Mouse (Mus musculus): ENCODE data around the gene Phox2b. TPM values are rescaled to one million over a fixed set of nuclear protein-coding genes. Genes with fewer than 3 reads are reported as not detected.

The Phox2b gene
- 0.25 and 0.43 TPM in 2 replicates for polyA plus RNA-seq (2014; fragmentation: Nextera tagmentation; extraction: Ambion mirVana)

- Histone ChIP-seq H3K9me3 (replicated peaks; ENCODE audit: control insufficient read depth, low read length) (no peaks in the 10 kb centered on the region), H3K9ac (ENCODE audit: low read depth, low read length) (no peak within 1 kb of the TSS), H3K27me3 (ENCODE audit: control insufficient read depth, insufficient read depth, low read length) (peaks cover 94% of the 10 kb centered on the region), H3K4me2 (no peak within 1 kb of the TSS), H3K36me3 (ENCODE audit: control insufficient read depth, insufficient read depth, low read length) (no peaks in the 10 kb centered on the region), H3K4me1 (ENCODE audit: control insufficient read depth, insufficient read depth, low read length) (peaks cover 9% of the 10 kb centered on the region), H3K27ac (ENCODE audit: low read depth, low read length) (no peak within 1 kb of the TSS), H3K4me3 (ENCODE audit: low read depth, low read length) (no peak within 1 kb of the TSS)
- ATAC-seq (replicated peaks; ENCODE audit: insufficient number of reproducible peaks, low FRiP score, low TSS enrichment) = no peak
- WGBS (ENCODE audit: insufficient replicate concordance) = 1% methylated on average over 16 of the region's 16 CpGs
These were observed at the start of gene Phox2b for GRCm38 (mm10) chr5:67098733-67099323. Gene Phox2b, minus strand, starts transcription at chr5:67099301.

DNA sequence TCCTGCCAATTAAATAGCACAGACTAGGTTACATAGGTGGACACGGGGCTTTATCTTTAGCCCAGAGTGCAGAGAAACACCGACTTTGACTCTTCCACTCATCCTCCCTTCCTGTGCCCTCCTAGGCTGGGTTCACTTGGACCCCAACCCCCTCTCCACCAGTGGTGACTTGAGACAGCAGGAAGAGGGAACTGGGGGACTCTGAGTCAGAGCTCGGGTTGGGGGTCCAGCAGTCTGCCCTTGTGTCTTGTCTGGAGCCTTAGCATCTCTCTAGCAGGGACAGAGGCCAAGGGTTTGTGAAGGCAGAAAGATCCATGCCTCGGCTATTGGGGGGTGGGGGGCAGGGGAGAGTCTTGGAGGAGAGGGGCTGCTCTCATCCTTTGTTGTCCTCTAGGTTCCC lies 43.5 kb upstream of the Phox2b start:
- no peaks in the 10 kb centered on the region for H3K27me3 ChIP-seq (ENCODE audit: control insufficient read depth, insufficient read depth, low read length)
- H3K4me2 ChIP-seq = no peak overlapping the region
- H3K9ac ChIP-seq (ENCODE audit: low read depth, low read length) = no peak overlapping the region
- 59% methylated on average over 4 of the region's 4 CpGs for WGBS (ENCODE audit: insufficient replicate concordance)
- ATAC-seq (replicated peaks; ENCODE audit: insufficient number of reproducible peaks, low FRiP score, low TSS enrichment) = no peak
- H3K9me3 ChIP-seq (replicated peaks; ENCODE audit: control insufficient read depth, low read length) = no peaks in the 10 kb centered on the region
- H3K4me1 ChIP-seq (ENCODE audit: control insufficient read depth, insufficient read depth, low read length) = no peaks in the 10 kb centered on the region
- H3K36me3 ChIP-seq (ENCODE audit: control insufficient read depth, insufficient read depth, low read length) = no peaks in the 10 kb centered on the region
- H3K27ac ChIP-seq (ENCODE audit: low read depth, low read length) = no peak overlapping the region
- no peak overlapping the region for H3K4me3 ChIP-seq (ENCODE audit: low read depth, low read length)

GRCm38 (mm10) chr5:67139052-67140015 lies 40.2 kb upstream of the Phox2b start:
- Histone ChIP-seq H3K9ac (ENCODE audit: low read depth, low read length) (no peak overlapping the region), H3K27ac (ENCODE audit: low read depth, low read length) (no peak overlapping the region), H3K4me1 (ENCODE audit: control insufficient read depth, insufficient read depth, low read length) (no peaks in the 10 kb centered on the region), H3K27me3 (ENCODE audit: control insufficient read depth, insufficient read depth, low read length) (no peaks in the 10 kb centered on the region), H3K36me3 (ENCODE audit: control insufficient read depth, insufficient read depth, low read length) (no peaks in the 10 kb centered on the region), H3K9me3 (replicated peaks; ENCODE audit: control insufficient read depth, low read length) (no peaks in the 10 kb centered on the region), H3K4me3 (ENCODE audit: low read depth, low read length) (no peak overlapping the region), H3K4me2 (no peak overlapping the region)
- 58% methylated on average over 25 of the region's 25 CpGs for WGBS (ENCODE audit: insufficient replicate concordance)
- no peak for ATAC-seq (replicated peaks; ENCODE audit: insufficient number of reproducible peaks, low FRiP score, low TSS enrichment)

DNA sequence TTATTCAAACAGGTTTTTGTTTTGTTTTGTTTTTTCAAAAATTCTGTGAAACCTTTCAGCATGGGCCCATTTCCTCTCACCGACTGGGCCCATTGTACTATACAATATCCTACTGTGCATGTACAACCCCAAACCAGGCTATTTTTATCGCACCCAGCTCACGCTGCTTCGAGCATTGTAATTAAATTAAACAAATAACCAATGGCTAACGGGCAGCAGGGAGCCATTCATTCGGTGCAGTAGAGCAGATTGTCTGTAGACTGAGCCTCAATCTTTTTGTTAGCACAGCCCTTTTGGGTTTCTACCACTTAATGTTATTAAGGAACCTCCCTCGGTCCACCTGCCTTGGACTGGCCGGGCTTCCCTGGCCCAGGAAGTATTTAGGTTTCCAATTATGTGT lies 39.5 kb upstream of the Phox2b start:
- Histone ChIP-seq H3K36me3 (ENCODE audit: control insufficient read depth, insufficient read depth, low read length) (no peaks in the 10 kb centered on the region), H3K27ac (ENCODE audit: low read depth, low read length) (no peak overlapping the region), H3K4me3 (ENCODE audit: low read depth, low read length) (no peak overlapping the region), H3K4me1 (ENCODE audit: control insufficient read depth, insufficient read depth, low read length) (no peaks in the 10 kb centered on the region), H3K9ac (ENCODE audit: low read depth, low read length) (no peak overlapping the region), H3K9me3 (replicated peaks; ENCODE audit: control insufficient read depth, low read length) (no peaks in the 10 kb centered on the region), H3K27me3 (ENCODE audit: control insufficient read depth, insufficient read depth, low read length) (no peaks in the 10 kb centered on the region), H3K4me2 (no peak overlapping the region)
- 59% methylated on average over 8 of the region's 8 CpGs for WGBS (ENCODE audit: insufficient replicate concordance)
- no peak for ATAC-seq (replicated peaks; ENCODE audit: insufficient number of reproducible peaks, low FRiP score, low TSS enrichment)

- H3K4me2 ChIP-seq = no peak overlapping the region
- H3K4me3 ChIP-seq (ENCODE audit: low read depth, low read length) = no peak overlapping the region
- no peaks in the 10 kb centered on the region for H3K27me3 ChIP-seq (ENCODE audit: control insufficient read depth, insufficient read depth, low read length)
- no peaks in the 10 kb centered on the region for H3K36me3 ChIP-seq (ENCODE audit: control insufficient read depth, insufficient read depth, low read length)
- WGBS (ENCODE audit: insufficient replicate concordance) = 50% methylated on average over 6 of the region's 6 CpGs
- ATAC-seq (replicated peaks; ENCODE audit: insufficient number of reproducible peaks, low FRiP score, low TSS enrichment) = no peak
- no peak overlapping the region for H3K27ac ChIP-seq (ENCODE audit: low read depth, low read length)
- H3K9ac ChIP-seq (ENCODE audit: low read depth, low read length) = no peak overlapping the region
- H3K4me1 ChIP-seq (ENCODE audit: control insufficient read depth, insufficient read depth, low read length) = no peaks in the 10 kb centered on the region
- no peaks in the 10 kb centered on the region for H3K9me3 ChIP-seq (replicated peaks; ENCODE audit: control insufficient read depth, low read length)
These were observed 35.6 kb upstream of the Phox2b start for GRCm38 (mm10) chr5:67134698-67135097.

- H3K27me3 ChIP-seq (ENCODE audit: control insufficient read depth, insufficient read depth, low read length) = no peaks in the 10 kb centered on the region
- no peak overlapping the region for H3K27ac ChIP-seq (ENCODE audit: low read depth, low read length)
- H3K36me3 ChIP-seq (ENCODE audit: control insufficient read depth, insufficient read depth, low read length) = no peaks in the 10 kb centered on the region
- no peak overlapping the region for H3K9ac ChIP-seq (ENCODE audit: low read depth, low read length)
- H3K4me1 ChIP-seq (ENCODE audit: control insufficient read depth, insufficient read depth, low read length) = no peaks in the 10 kb centered on the region
- WGBS (ENCODE audit: insufficient replicate concordance) = 70% methylated on average over 2 of the region's 2 CpGs
- no peaks in the 10 kb centered on the region for H3K9me3 ChIP-seq (replicated peaks; ENCODE audit: control insufficient read depth, low read length)
- no peak overlapping the region for H3K4me2 ChIP-seq
- H3K4me3 ChIP-seq (ENCODE audit: low read depth, low read length) = no peak overlapping the region
- ATAC-seq (replicated peaks; ENCODE audit: insufficient number of reproducible peaks, low FRiP score, low TSS enrichment) = no peak
These were observed 32.6 kb upstream of the Phox2b start for GRCm38 (mm10) chr5:67131671-67132070.

DNA sequence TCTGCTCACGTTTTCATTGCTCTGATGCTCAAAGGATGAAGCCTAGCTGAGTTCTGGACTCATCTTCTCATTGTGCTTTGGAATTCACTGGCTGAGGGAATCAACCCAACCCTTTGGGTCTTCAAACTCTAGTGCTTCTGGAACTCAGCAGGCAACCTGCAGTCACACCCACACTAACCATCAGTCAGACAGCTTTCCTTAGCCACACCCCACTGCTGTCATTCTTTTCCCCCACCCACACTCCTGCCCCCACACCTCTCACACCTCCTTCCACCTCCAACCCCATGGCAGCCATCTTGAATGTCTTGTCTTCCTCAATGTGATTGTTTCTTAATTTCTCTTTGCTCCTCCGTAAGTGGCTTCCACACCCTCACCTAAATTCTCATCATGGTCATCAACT lies 7.2 kb upstream of the Phox2b start:
- no peaks in the 10 kb centered on the region for H3K9me3 ChIP-seq (replicated peaks; ENCODE audit: control insufficient read depth, low read length)
- H3K27me3 ChIP-seq (ENCODE audit: control insufficient read depth, insufficient read depth, low read length) = peaks cover 43% of the 10 kb centered on the region
- H3K36me3 ChIP-seq (ENCODE audit: control insufficient read depth, insufficient read depth, low read length) = no peaks in the 10 kb centered on the region
- 78% methylated on average over 2 of the region's 2 CpGs for WGBS (ENCODE audit: insufficient replicate concordance)
- no peak overlapping the region for H3K4me2 ChIP-seq
- H3K4me3 ChIP-seq (ENCODE audit: low read depth, low read length) = no peak overlapping the region
- no peaks in the 10 kb centered on the region for H3K4me1 ChIP-seq (ENCODE audit: control insufficient read depth, insufficient read depth, low read length)
- ATAC-seq (replicated peaks; ENCODE audit: insufficient number of reproducible peaks, low FRiP score, low TSS enrichment) = no peak
- H3K27ac ChIP-seq (ENCODE audit: low read depth, low read length) = no peak overlapping the region
- no peak overlapping the region for H3K9ac ChIP-seq (ENCODE audit: low read depth, low read length)

GRCm38 (mm10) chr5:67103016-67103415 lies 3.9 kb upstream of the Phox2b start:
- 19% methylated on average over 3 of the region's 3 CpGs for WGBS (ENCODE audit: insufficient replicate concordance)
- H3K27ac ChIP-seq (ENCODE audit: low read depth, low read length) = no peak overlapping the region
- peaks cover 70% of the 10 kb centered on the region for H3K27me3 ChIP-seq (ENCODE audit: control insufficient read depth, insufficient read depth, low read length)
- no peak overlapping the region for H3K4me2 ChIP-seq
- no peak overlapping the region for H3K9ac ChIP-seq (ENCODE audit: low read depth, low read length)
- ATAC-seq (replicated peaks; ENCODE audit: insufficient number of reproducible peaks, low FRiP score, low TSS enrichment) = no peak
- no peaks in the 10 kb centered on the region for H3K36me3 ChIP-seq (ENCODE audit: control insufficient read depth, insufficient read depth, low read length)
- no peaks in the 10 kb centered on the region for H3K9me3 ChIP-seq (replicated peaks; ENCODE audit: control insufficient read depth, low read length)
- no peak overlapping the region for H3K4me3 ChIP-seq (ENCODE audit: low read depth, low read length)
- H3K4me1 ChIP-seq (ENCODE audit: control insufficient read depth, insufficient read depth, low read length) = no peaks in the 10 kb centered on the region
